8 mouse cellular contexts compared by ENCODE assay signal in genomic region chr13:21722373-21722925, GRCm38 (mm10). TPM values are rescaled to one million over a fixed set of nuclear protein-coding genes. Genes with fewer than 3 reads are reported as not detected.
DNase-seq lines count a peak whose midpoint lies in the region; ATAC-seq and TF ChIP-seq lines count a peak whose summit lies in the region.

No protein-coding gene starts in this region.

- H3K79me2 ChIP-seq in macrophage (ENCODE audit: inconsistent target): no peaks in the 10 kb centered on the region

- no peak for TF ChIP-seq POLR2A in kidney, adult 2 months (IDR thresholded peaks at IDR 0.05; ENCODE audit: low read depth, low read length)

- peak overlapping the region; percentile 77 for H3K4me3 ChIP-seq in kidney, adult 2 months (ENCODE audit: insufficient read depth, low read depth, low read length)
- peak overlapping the region; percentile 45 for H3K4me3 ChIP-seq in forebrain, embryonic 15.5 days
- no peak overlapping the region for H3K4me3 ChIP-seq in macrophage (ENCODE audit: inconsistent target)

- peak; percentile 17; the same call in 1 of the 2 replicates for ATAC-seq in forebrain, embryonic 15.5 days (replicated peaks)

- no peaks in the 10 kb centered on the region for H3K36me3 ChIP-seq in kidney, adult 2 months (ENCODE audit: control insufficient read depth, insufficient read depth, low read length)
- no peaks in the 10 kb centered on the region for H3K36me3 ChIP-seq in forebrain, embryonic 15.5 days
- H3K36me3 ChIP-seq in macrophage (ENCODE audit: inconsistent target): no peaks in the 10 kb centered on the region

- WGBS in kidney, adult 2 months: 7% methylated on average over 11 of the region's 11 CpGs
- 2% methylated on average over 11 of the region's 11 CpGs for WGBS in forebrain, embryonic 15.5 days
- 14% methylated on average over 6 of the region's 11 CpGs for WGBS in macrophage (ENCODE audit: missing documents)

- H3K27me3 ChIP-seq in kidney, adult 2 months (replicated peaks; ENCODE audit: control insufficient read depth, insufficient read depth, low read length): peaks cover 1% of the 10 kb centered on the region; the same call in 1 of the 2 replicates
- H3K27me3 ChIP-seq in forebrain, embryonic 15.5 days: no peaks in the 10 kb centered on the region

- no peaks in the 10 kb centered on the region; the same call in 1 of the 2 replicates for H3K4me1 ChIP-seq in kidney, adult 2 months (ENCODE audit: control insufficient read depth, insufficient read depth, low read length)
- peaks cover 37% of the 10 kb centered on the region for H3K4me1 ChIP-seq in forebrain, embryonic 15.5 days

- DNase-seq in kidney, adult 2 months: no peak
- DNase-seq in kidney, adult 11 months: no peak
- DNase-seq in Muller cell, postnatal 12 days (ENCODE audit: inconsistent ontology term): peak; percentile 73
- DNase-seq in layer of hippocampus, adult 9-11 months: no peak
- DNase-seq in cerebellum, adult 8-10 months: no peak
- DNase-seq in kidney, postnatal 14 days: no peak

- H3K9me3 ChIP-seq in forebrain, embryonic 15.5 days: no peaks in the 10 kb centered on the region

- H3K9ac ChIP-seq in forebrain, embryonic 15.5 days (replicated peaks): peak overlapping the region; percentile 67

- H3K27ac ChIP-seq in kidney, adult 2 months (ENCODE audit: insufficient read depth, low read depth, low read length): no peak overlapping the region
- H3K27ac ChIP-seq in forebrain, embryonic 15.5 days (replicated peaks): peak overlapping the region; percentile 94
- H3K27ac ChIP-seq in macrophage: peak overlapping the region; percentile 35

- no peak for TF ChIP-seq CTCF in kidney, adult 2 months (conservative IDR thresholded peaks at IDR 0.05; ENCODE audit: insufficient read depth, insufficient read length, low read depth, low read length)

- peak overlapping the region; percentile 64 for H3K4me2 ChIP-seq in forebrain, embryonic 15.5 days (replicated peaks)

RNA-seq across cellular contexts. Expression of gene Hist1h2bm, which starts 0.6 kb away (rescaled TPM):
- polyA plus RNA-seq in kidney, adult 2 months (2012; rRNA removed): 0.24 and 0.38 TPM in 2 replicates
- 2.1 and 2.6 TPM in 2 replicates for polyA plus RNA-seq in forebrain, embryonic 15.5 days (2015; fragmentation: Nextera tagmentation; extraction: Ambion mirVana)
- 1 to 10 TPM in 10 of 26 experiments, not detected in 16; 2.3 to 6.3 (median 3.2) TPM for total RNA-seq in macrophage (2018; cell fraction: chromatin; rRNA removed)
- total RNA-seq in macrophage (2018; cell fraction: cytosol; rRNA removed): 10 to 100 TPM in 18 of 26 experiments, 1 to 10 TPM in 8; 3.5 to 37.0 (median 11.5) TPM
- 10 to 100 TPM in 2 of 26 experiments, 1 to 10 TPM in 13, not detected in 11; 1.5 to 21.3 (median 2.7) TPM for total RNA-seq in macrophage (2018; cell fraction: nucleus; rRNA removed)
- polyA plus RNA-seq in macrophage (2018): not detected in 3 replicates

RNA-seq across cellular contexts. Expression of gene Hist1h3h, which starts 5.0 kb away (rescaled TPM):
- 1.1 and 2.2 TPM in 2 replicates for polyA plus RNA-seq in kidney, adult 2 months (2012; rRNA removed)
- polyA plus RNA-seq in forebrain, embryonic 15.5 days (2015; fragmentation: Nextera tagmentation; extraction: Ambion mirVana): 10.8 and 11.6 TPM in 2 replicates
- total RNA-seq in macrophage (2018; cell fraction: chromatin; rRNA removed): 10 to 100 TPM in 4 of 26 experiments, 1 to 10 TPM in 11, not detected in 11; 4.3 to 26.8 (median 8.4) TPM
- 10 to 100 TPM in 19 of 26 experiments, 1 to 10 TPM in 7; 3.3 to 55.4 (median 17.2) TPM for total RNA-seq in macrophage (2018; cell fraction: cytosol; rRNA removed)
- 10 to 100 TPM in 5 of 26 experiments, 1 to 10 TPM in 11, not detected in 10; 2.5 to 43.2 (median 6.7) TPM for total RNA-seq in macrophage (2018; cell fraction: nucleus; rRNA removed)
- polyA plus RNA-seq in macrophage (2018): 1.6 TPM in 1 of 3 replicates, not detected in the others

RNA-seq across cellular contexts. Expression of gene Hist1h2ai, which starts 6.2 kb away (rescaled TPM):
- 0.49 and 1.2 TPM in 2 replicates for polyA plus RNA-seq in kidney, adult 2 months (2012; rRNA removed)
- polyA plus RNA-seq in forebrain, embryonic 15.5 days (2015; fragmentation: Nextera tagmentation; extraction: Ambion mirVana): 10.1 and 26.0 TPM in 2 replicates
- 10 to 100 TPM in 8 of 26 experiments, 1 to 10 TPM in 5, not detected in 13; 4.0 to 22.3 (median 10.1) TPM for total RNA-seq in macrophage (2018; cell fraction: chromatin; rRNA removed)
- total RNA-seq in macrophage (2018; cell fraction: cytosol; rRNA removed): 10 to 100 TPM in 19 of 26 experiments, 1 to 10 TPM in 7; 4.4 to 64.5 (median 19.2) TPM
- 10 to 100 TPM in 7 of 26 experiments, 1 to 10 TPM in 11, not detected in 8; 3.0 to 27.8 (median 7.8) TPM for total RNA-seq in macrophage (2018; cell fraction: nucleus; rRNA removed)
- polyA plus RNA-seq in macrophage (2018): not detected in 3 replicates

RNA-seq across cellular contexts. Expression of gene Hist1h2bl, which starts 6.5 kb away (rescaled TPM):
- polyA plus RNA-seq in kidney, adult 2 months (2012; rRNA removed): 1.0 TPM in 1 of 2 replicates, not detected in the other
- polyA plus RNA-seq in forebrain, embryonic 15.5 days (2015; fragmentation: Nextera tagmentation; extraction: Ambion mirVana): 2.2 TPM in 1 of 2 replicates, not detected in the other
- total RNA-seq in macrophage (2018; cell fraction: chromatin; rRNA removed): 1 to 10 TPM in 2 of 26 experiments, not detected in 24; 4.9 to 5.7 TPM
- 10 to 100 TPM in 3 of 26 experiments, 1 to 10 TPM in 22, not detected in 1; 1.9 to 13.9 (median 4.7) TPM for total RNA-seq in macrophage (2018; cell fraction: cytosol; rRNA removed)
- 1 to 10 TPM in 5 of 26 experiments, not detected in 21; 3.4 to 8.9 (median 3.6) TPM for total RNA-seq in macrophage (2018; cell fraction: nucleus; rRNA removed)
- not detected in 3 replicates for polyA plus RNA-seq in macrophage (2018)

RNA-seq across cellular contexts. Expression of gene Hist1h4j, which starts 12.4 kb away (rescaled TPM):
- polyA plus RNA-seq in kidney, adult 2 months (2012; rRNA removed): 0.75 and 1.1 TPM in 2 replicates
- polyA plus RNA-seq in forebrain, embryonic 15.5 days (2015; fragmentation: Nextera tagmentation; extraction: Ambion mirVana): 0.83 and 1.5 TPM in 2 replicates
- total RNA-seq in macrophage (2018; cell fraction: chromatin; rRNA removed): 10 to 100 TPM in 2 of 26 experiments, 1 to 10 TPM in 18, not detected in 6; 1.4 to 14.6 (median 3.1) TPM
- 10 to 100 TPM in 10 of 26 experiments, 1 to 10 TPM in 16; 3.0 to 24.7 (median 8.4) TPM for total RNA-seq in macrophage (2018; cell fraction: cytosol; rRNA removed)
- total RNA-seq in macrophage (2018; cell fraction: nucleus; rRNA removed): 10 to 100 TPM in 6 of 26 experiments, 1 to 10 TPM in 18, not detected in 2; 1.3 to 36.2 (median 4.5) TPM
- not detected in 3 replicates for polyA plus RNA-seq in macrophage (2018)
